Mouse (Mus musculus): ENCODE results near the gene B3gnt5. TPM values are rescaled to one million over a fixed set of nuclear protein-coding genes. Genes with fewer than 3 reads are reported as not detected.
"Not testable (repeated sequence)": the region's sequence is repeated elsewhere in the genome, so short reads cannot be mapped to it uniquely, and the experiment has no call there.

The B3gnt5 gene
- 17.2 and 17.8 TPM in 2 replicates for total RNA-seq (2012; rRNA removed)

DNA sequence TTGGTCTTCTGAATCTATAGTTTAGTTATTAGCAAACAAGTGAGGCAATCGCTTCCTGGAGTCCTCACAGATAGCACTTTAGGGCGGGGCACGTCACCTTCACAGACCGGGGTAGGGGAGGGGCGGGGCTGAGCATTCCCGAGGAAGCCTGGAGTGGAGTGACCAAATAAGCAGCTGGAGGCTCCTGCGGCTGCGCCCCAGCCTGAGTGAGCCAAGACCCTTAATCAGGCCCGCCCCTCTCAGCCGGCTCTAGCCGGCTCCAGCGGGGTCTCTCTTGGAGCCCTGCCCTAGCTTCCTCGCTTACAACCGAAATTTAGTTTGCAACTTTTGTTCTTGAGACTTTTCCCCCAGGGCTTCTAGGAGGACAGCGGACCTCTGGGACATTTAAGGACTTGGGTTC is at the start of gene B3gnt5:
Gene B3gnt5, plus strand, starts transcription at position 135 of the 400 bp plus-strand sequence.
- in situ Hi-C loops (cut with MboI; ENCODE audit: low sequenced_read_pairs in 2 of 2, unreplicated experiment in 2 of 2): no loop called here
- TF ChIP-seq MAFK (IDR thresholded peaks at IDR 0.05; ENCODE audit: insufficient read depth, low read depth, low read length): no peak
- TF ChIP-seq ZC3H11A (IDR thresholded peaks at IDR 0.05; ENCODE audit: borderline replicate concordance, low read depth, low read length): no peak
- no peak for TF ChIP-seq CHD2 (IDR thresholded peaks at IDR 0.05; ENCODE audit: low read depth, low read length)
- no peak for TF ChIP-seq ZNF384 (IDR thresholded peaks at IDR 0.05; ENCODE audit: low read depth, low read length)
- no peak for TF ChIP-seq HCFC1 (IDR thresholded peaks at IDR 0.05; ENCODE audit: borderline replicate concordance, insufficient read depth, low read length)
- H3K4me1 ChIP-seq (ENCODE audit: control insufficient read depth in 2 of 2, insufficient read depth in 2 of 2, low read length in 2 of 2, poor library complexity in 1 of 2): 0 out of 4 replicates have a peak, but pooled peaks cover 0 to 2% of the 10 kb centered on the region in 2 experiments

DNA sequence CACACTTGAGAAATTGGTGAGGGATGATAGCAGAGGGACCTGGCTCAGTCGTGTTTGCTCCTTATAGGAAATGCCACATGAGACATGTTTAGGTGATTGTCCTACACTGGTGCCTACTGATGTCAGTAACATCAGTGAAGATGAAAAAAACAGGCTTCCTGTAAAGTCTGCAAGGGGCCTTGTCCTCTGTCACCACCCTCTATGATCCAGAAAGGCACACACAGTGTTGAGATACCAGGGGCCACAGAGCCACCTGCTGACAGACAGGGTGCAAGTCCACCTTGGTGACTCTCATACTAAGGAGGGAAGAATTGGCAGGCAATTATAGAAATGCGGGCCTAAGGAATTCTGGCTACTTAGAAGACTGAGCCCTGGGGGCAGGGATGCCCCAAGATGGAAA is 39.0 kb upstream of the B3gnt5 start:
- no peak for TF ChIP-seq MAFK (IDR thresholded peaks at IDR 0.05; ENCODE audit: insufficient read depth, low read depth, low read length)
- no peak for TF ChIP-seq HCFC1 (IDR thresholded peaks at IDR 0.05; ENCODE audit: borderline replicate concordance, insufficient read depth, low read length)
- TF ChIP-seq ZNF384 (IDR thresholded peaks at IDR 0.05; ENCODE audit: low read depth, low read length): no peak
- no peak for TF ChIP-seq CHD2 (IDR thresholded peaks at IDR 0.05; ENCODE audit: low read depth, low read length)
- no peak for TF ChIP-seq ZC3H11A (IDR thresholded peaks at IDR 0.05; ENCODE audit: borderline replicate concordance, low read depth, low read length)
- Histone ChIP-seq H3K9me3 (ENCODE audit: control insufficient read depth, insufficient read depth, low read depth, low read length) (no peaks in the 10 kb centered on the region), H3K27ac (ENCODE audit: insufficient read depth, low read depth, low read length, poor library complexity, severe bottlenecking) (no peak overlapping the region), H3K4me1 (ENCODE audit: control insufficient read depth in 2 of 2, insufficient read depth in 2 of 2, low read length in 2 of 2, poor library complexity in 1 of 2) (no peaks in the 10 kb centered on the region), H3K36me3 (ENCODE audit: control insufficient read depth, insufficient read depth, low read length, poor library complexity, severe bottlenecking) (no peaks in the 10 kb centered on the region), H3K4me3 (ENCODE audit: insufficient read depth in 1 of 2, low read depth in 1 of 2, low read length in 2 of 2, poor library complexity in 1 of 2, severe bottlenecking in 1 of 2) (no peak overlapping the region), H3K9ac (ENCODE audit: insufficient read depth, low read depth, low read length, poor library complexity, severe bottlenecking) (no peak overlapping the region)
- in situ Hi-C loops (cut with MboI; ENCODE audit: low sequenced_read_pairs in 2 of 2, unreplicated experiment in 2 of 2): no loop called here
- DNase-seq (ENCODE audit: low read depth, low spot score): no peak

More for the DNA sequence above, at the start of gene B3gnt5:
- H3K27ac ChIP-seq (ENCODE audit: insufficient read depth, low read depth, low read length, poor library complexity, severe bottlenecking): 0 out of 2 replicates have a peak within 1 kb of the TSS, but pooled peaks have one; percentile 18
- no peaks in the 10 kb centered on the region for H3K9me3 ChIP-seq (ENCODE audit: control insufficient read depth, insufficient read depth, low read depth, low read length)
- H3K36me3 ChIP-seq (ENCODE audit: control insufficient read depth, insufficient read depth, low read length, poor library complexity, severe bottlenecking): no peaks in the 10 kb centered on the region
- peak within 1 kb of the TSS; percentile 75 for H3K9ac ChIP-seq (ENCODE audit: insufficient read depth, low read depth, low read length, poor library complexity, severe bottlenecking)
- DNase-seq (ENCODE audit: low read depth, low spot score): peak; percentile 90
- peak within 1 kb of the TSS; percentile 64 to 74 for H3K4me3 ChIP-seq (ENCODE audit: insufficient read depth in 1 of 2, low read depth in 1 of 2, low read length in 2 of 2, poor library complexity in 1 of 2, severe bottlenecking in 1 of 2)

DNA sequence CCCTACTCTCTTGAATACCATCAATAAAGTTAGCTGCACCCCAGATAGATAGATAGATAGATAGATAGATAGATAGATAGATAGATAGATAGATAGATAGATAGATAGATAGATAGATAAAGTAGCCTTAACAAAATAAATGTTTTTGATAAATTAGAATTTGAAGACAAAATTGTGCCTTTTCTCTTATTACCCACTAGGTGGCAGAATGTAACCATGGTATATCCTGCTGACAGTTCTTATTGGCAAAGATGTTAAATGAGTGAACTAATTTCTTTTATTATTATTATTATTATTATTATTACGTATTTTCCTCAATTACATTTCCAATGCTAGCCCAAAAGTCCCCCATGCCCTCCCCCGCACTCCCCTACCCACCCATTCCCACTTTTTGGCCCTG is 35.9 kb upstream of the B3gnt5 start:
- peak; percentile 41; the same call in 1 of the 2 replicates for TF ChIP-seq ZC3H11A (IDR thresholded peaks at IDR 0.05; ENCODE audit: borderline replicate concordance, low read depth, low read length)
- H3K27ac ChIP-seq (ENCODE audit: insufficient read depth, low read depth, low read length, poor library complexity, severe bottlenecking); DNase-seq (ENCODE audit: low read depth, low spot score); in situ Hi-C loops (cut with MboI; ENCODE audit: low sequenced_read_pairs in 2 of 2, unreplicated experiment in 2 of 2); H3K4me3 ChIP-seq (ENCODE audit: insufficient read depth in 1 of 2, low read depth in 1 of 2, low read length in 2 of 2, poor library complexity in 1 of 2, severe bottlenecking in 1 of 2); H3K9ac ChIP-seq (ENCODE audit: insufficient read depth, low read depth, low read length, poor library complexity, severe bottlenecking); H3K9me3 ChIP-seq (ENCODE audit: control insufficient read depth, insufficient read depth, low read depth, low read length); H3K36me3 ChIP-seq (ENCODE audit: control insufficient read depth, insufficient read depth, low read length, poor library complexity, severe bottlenecking); H3K4me1 ChIP-seq (ENCODE audit: control insufficient read depth in 2 of 2, insufficient read depth in 2 of 2, low read length in 2 of 2, poor library complexity in 1 of 2): not testable (repeated sequence)

DNA sequence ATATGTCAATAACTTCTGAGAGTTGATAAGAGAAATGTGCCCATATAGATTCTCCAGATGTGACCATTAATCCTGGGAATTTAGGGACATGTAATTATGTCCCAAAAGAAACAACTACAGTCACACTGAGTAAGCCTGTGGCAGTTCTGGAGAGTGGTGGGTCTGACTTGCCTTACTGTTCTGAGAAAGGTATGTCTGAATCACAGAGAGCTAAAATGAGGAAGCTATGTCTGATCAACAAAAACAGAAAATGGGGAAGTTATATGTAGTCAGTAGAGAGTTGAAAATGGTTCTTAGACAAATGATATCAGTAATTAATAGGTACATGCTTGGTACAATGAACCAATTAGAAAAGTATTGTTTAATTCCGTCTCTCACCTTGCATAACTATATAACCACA is 27.1 kb upstream of the B3gnt5 start:
- in situ Hi-C loops (cut with MboI; ENCODE audit: low sequenced_read_pairs in 2 of 2, unreplicated experiment in 2 of 2): no loop called here
- H3K36me3 ChIP-seq (ENCODE audit: control insufficient read depth, insufficient read depth, low read length, poor library complexity, severe bottlenecking): no peaks in the 10 kb centered on the region
- no peak overlapping the region for H3K4me3 ChIP-seq (ENCODE audit: insufficient read depth in 1 of 2, low read depth in 1 of 2, low read length in 2 of 2, poor library complexity in 1 of 2, severe bottlenecking in 1 of 2)
- DNase-seq (ENCODE audit: low read depth, low spot score): no peak
- no peaks in the 10 kb centered on the region for H3K9me3 ChIP-seq (ENCODE audit: control insufficient read depth, insufficient read depth, low read depth, low read length)
- H3K4me1 ChIP-seq (ENCODE audit: control insufficient read depth in 2 of 2, insufficient read depth in 2 of 2, low read length in 2 of 2, poor library complexity in 1 of 2): no peaks in the 10 kb centered on the region
- no peak overlapping the region for H3K27ac ChIP-seq (ENCODE audit: insufficient read depth, low read depth, low read length, poor library complexity, severe bottlenecking)
- TF ChIP-seq ZC3H11A (IDR thresholded peaks at IDR 0.05; ENCODE audit: borderline replicate concordance, low read depth, low read length) (no peak), HCFC1 (IDR thresholded peaks at IDR 0.05; ENCODE audit: borderline replicate concordance, insufficient read depth, low read length) (no peak), MAFK (IDR thresholded peaks at IDR 0.05; ENCODE audit: insufficient read depth, low read depth, low read length) (no peak), CHD2 (IDR thresholded peaks at IDR 0.05; ENCODE audit: low read depth, low read length) (no peak), ZNF384 (IDR thresholded peaks at IDR 0.05; ENCODE audit: low read depth, low read length) (no peak)
- no peak overlapping the region for H3K9ac ChIP-seq (ENCODE audit: insufficient read depth, low read depth, low read length, poor library complexity, severe bottlenecking)
